Mouse (Mus musculus) embryonic facial prominence, embryonic 11.5 days (tissue): ENCODE measurements around the gene Rab2b. TPM values are rescaled to one million over a fixed set of nuclear protein-coding genes. Genes with fewer than 3 reads are reported as not detected.
A peak's percentile ranks its signal among the peaks of the same experiment; 100 is the strongest.

Experiments used
- ATAC-seq: fragments of 200-750 bp; cut with Nextera tagmentation; replicated peaks from 2 replicates; pipeline ENCODE4 v1.8.0; 2017; ENCODE audit warnings: low read depth; ENCODE audit not compliant: insufficient number of reproducible peaks, low FRiP score, low TSS enrichment
- DNase-seq: peaks from one replicate; pipeline ENCODE4 v3.0.0-alpha.2; 2015; ENCODE audit warnings: low spot score
- H3K27ac ChIP-seq: fragments of 300-500 bp; sonication (generic); replicated peaks from 2 replicates; pipeline ENCODE4 v1.5.1; 2014; ENCODE audit warnings: mild to moderate bottlenecking, low read depth, low read length, control low read depth
- H3K27me3 ChIP-seq: fragments of 300-500 bp; sonication (generic); 2 replicates; pipeline ENCODE4 v1.6.1; 2014; ENCODE audit warnings: mild to moderate bottlenecking, low read length, moderate library complexity, mixed read lengths; ENCODE audit not compliant: control insufficient read depth, insufficient read depth
- H3K36me3 ChIP-seq: fragments of 300-500 bp; sonication (generic); replicated peaks from 2 replicates; pipeline ENCODE4 v1.6.1; 2014; ENCODE audit warnings: low read depth, mild to moderate bottlenecking, low read length, moderate library complexity, mixed read lengths; ENCODE audit not compliant: control insufficient read depth, insufficient read depth
- H3K4me1 ChIP-seq: fragments of 300-500 bp; sonication (generic); 2 replicates; pipeline ENCODE4 v1.6.1; 2014; ENCODE audit warnings: low read length, mixed read lengths; ENCODE audit not compliant: control insufficient read depth, insufficient read depth
- H3K4me2 ChIP-seq: fragments of 300-500 bp; sonication (generic); 2 replicates; pipeline ENCODE4 v1.6.1; 2014; ENCODE audit warnings: low read depth, mild to moderate bottlenecking, control low read depth, low read length, moderate library complexity
- H3K4me3 ChIP-seq: fragments of 300-500 bp; sonication (generic); 2 replicates; pipeline ENCODE4 v1.5.1; 2014; ENCODE audit warnings: low read depth, low read length, control low read depth
- H3K9ac ChIP-seq: fragments of 300-500 bp; sonication (generic); replicated peaks from 2 replicates; pipeline ENCODE4 v1.6.1; 2014; ENCODE audit warnings: mild to moderate bottlenecking, control low read depth, low read length
- H3K9me3 ChIP-seq: fragments of 300-500 bp; sonication (generic); replicated peaks from 2 replicates; pipeline ENCODE4 v1.6.1; 2016; ENCODE audit warnings: mild to moderate bottlenecking, low read length, inconsistent platforms, mixed read lengths; ENCODE audit not compliant: control insufficient read depth
- WGBS: fragments of 180-500 bp; shearing (Covaris S2); extraction: QIAGEN DNeasy Blood & Tissue Kit; methylation state at CpG from one replicate; pipeline ENCODE4 v1.1.7; 2014; 5-methylcytosine and 5-hydroxymethylcytosine counted together
- polyA plus RNA-seq: library from polyadenylated mRNA; unstranded; fragments of >200 nt; fragmentation: Nextera tagmentation; extraction: Ambion mirVana; gene quantifications from 2 replicates; pipeline ENCODE4 v1.2.1, GENCODE M21; 2014

The Rab2b gene
- polyA plus RNA-seq, 1 experiment from 2014 or later = 26.5 TPM

GRCm38 (mm10) chr14:52295558-52296264 lies 16.4 kb upstream of the Rab2b start:
- DNase-seq (peak; percentile 63), ATAC-seq (peak; percentile 42; the same call in 1 of the 2 replicates)
- Histone ChIP-seq H3K9ac (no peak overlapping the region), H3K27me3 (no peaks in the 10 kb centered on the region), H3K4me3 (no peak overlapping the region), H3K4me2 (no peak overlapping the region), H3K9me3 (no peaks in the 10 kb centered on the region), H3K27ac (no peak overlapping the region), H3K4me1 (no peaks in the 10 kb centered on the region), H3K36me3 (peaks cover 4% of the 10 kb centered on the region)
- 74% methylated on average over 6 of the region's 6 CpGs for WGBS

GRCm38 (mm10) chr14:52284191-52284590 lies 4.8 kb upstream of the Rab2b start:
- no peaks in the 10 kb centered on the region for H3K27me3 ChIP-seq
- no peak overlapping the region for H3K4me2 ChIP-seq
- H3K4me3 ChIP-seq = no peak overlapping the region
- WGBS = 87% methylated on average over 3 of the region's 3 CpGs
- ATAC-seq = no peak
- H3K27ac ChIP-seq = no peak overlapping the region
- H3K9ac ChIP-seq = no peak overlapping the region
- H3K4me1 ChIP-seq = no peaks in the 10 kb centered on the region
- H3K36me3 ChIP-seq = peaks cover 8% of the 10 kb centered on the region
- DNase-seq = no peak
- H3K9me3 ChIP-seq = no peaks in the 10 kb centered on the region

- Histone ChIP-seq H3K4me3 (no peak overlapping the region), H3K27me3 (no peaks in the 10 kb centered on the region), H3K4me1 (no peaks in the 10 kb centered on the region), H3K9ac (no peak overlapping the region), H3K27ac (no peak overlapping the region), H3K9me3 (no peaks in the 10 kb centered on the region), H3K4me2 (no peak overlapping the region), H3K36me3 (peaks cover 8% of the 10 kb centered on the region)
- DNase-seq (no peak), ATAC-seq (no peak)
- WGBS = 90% methylated on average over 5 of the region's 5 CpGs
Observed at GRCm38 (mm10) chr14:52283629-52284028, 4.3 kb upstream of the Rab2b start.

GRCm38 (mm10) chr14:52279747-52280120 lies 389 bp upstream of the Rab2b start:
- H3K4me2 ChIP-seq = peak overlapping the region; percentile 57
- H3K9ac ChIP-seq = peak overlapping the region; percentile 78
- no peaks in the 10 kb centered on the region for H3K9me3 ChIP-seq
- no peak for DNase-seq
- no peaks in the 10 kb centered on the region for H3K27me3 ChIP-seq
- H3K27ac ChIP-seq = no peak overlapping the region; the same call in 1 of the 2 replicates
- H3K4me3 ChIP-seq = peak overlapping the region; percentile 88
- H3K4me1 ChIP-seq = no peaks in the 10 kb centered on the region
- peak; percentile 31; the same call in 1 of the 2 replicates for ATAC-seq
- WGBS = 0% methylated on average over 21 of the region's 21 CpGs
- no peaks in the 10 kb centered on the region for H3K36me3 ChIP-seq

- H3K9me3 ChIP-seq = no peaks in the 10 kb centered on the region
- H3K4me2 ChIP-seq = no peak overlapping the region
- ATAC-seq (no peak), DNase-seq (no peak)
- H3K36me3 ChIP-seq = no peaks in the 10 kb centered on the region
- no peak overlapping the region for H3K4me3 ChIP-seq
- no peak overlapping the region for H3K27ac ChIP-seq
- H3K4me1 ChIP-seq = no peaks in the 10 kb centered on the region
- H3K9ac ChIP-seq = no peak overlapping the region
- 92% methylated on average over 4 of the region's 4 CpGs for WGBS
- H3K27me3 ChIP-seq = no peaks in the 10 kb centered on the region
Observed at GRCm38 (mm10) chr14:52277210-52277609, 2.1 kb downstream of the Rab2b start.

GRCm38 (mm10) chr14:52272781-52273180 lies 6.6 kb downstream of the Rab2b start:
- no peaks in the 10 kb centered on the region for H3K4me1 ChIP-seq
- no peak overlapping the region for H3K4me3 ChIP-seq
- no peak overlapping the region for H3K4me2 ChIP-seq
- H3K27me3 ChIP-seq = no peaks in the 10 kb centered on the region
- ATAC-seq (no peak), DNase-seq (no peak)
- H3K27ac ChIP-seq = no peak overlapping the region
- H3K36me3 ChIP-seq = no peaks in the 10 kb centered on the region
- H3K9ac ChIP-seq = no peak overlapping the region
- 69% methylated on average over 3 of the region's 3 CpGs for WGBS
- no peaks in the 10 kb centered on the region for H3K9me3 ChIP-seq

GRCm38 (mm10) chr14:52257484-52258213 lies 21.7 kb downstream of the Rab2b start, which contains the start of gene Chd8:
Chd8 (minus strand) TSS chr14:52257780.
- under 1% methylated on average over 54 of the region's 54 CpGs for WGBS
- ATAC-seq = peak; percentile 100
- no peaks in the 10 kb centered on the region for H3K4me1 ChIP-seq

More at GRCm38 (mm10) chr14:52257484-52258213, 21.7 kb downstream of the Rab2b start, which contains the start of gene Chd8:
- Histone ChIP-seq H3K4me3 (peak within 1 kb of the TSS; percentile 92), H3K36me3 (no peaks in the 10 kb centered on the region; the same call in 1 of the 2 replicates), H3K9me3 (no peaks in the 10 kb centered on the region), H3K4me2 (peak within 1 kb of the TSS; percentile 52), H3K27ac (peak within 1 kb of the TSS; percentile 78), H3K9ac (peak within 1 kb of the TSS; percentile 93), H3K27me3 (no peaks in the 10 kb centered on the region)
- DNase-seq = peak; percentile 98
